Mouse (Mus musculus): ENCODE data around the gene Gm8978. TPM values are rescaled to one million over a fixed set of nuclear protein-coding genes. Genes with fewer than 3 reads are reported as not detected.
"Not testable (repeated sequence)": the region's sequence is repeated elsewhere in the genome, so short reads cannot be mapped to it uniquely, and the experiment has no call there.

Gene Gm8978
- not detected for total RNA-seq (2021)

DNA sequence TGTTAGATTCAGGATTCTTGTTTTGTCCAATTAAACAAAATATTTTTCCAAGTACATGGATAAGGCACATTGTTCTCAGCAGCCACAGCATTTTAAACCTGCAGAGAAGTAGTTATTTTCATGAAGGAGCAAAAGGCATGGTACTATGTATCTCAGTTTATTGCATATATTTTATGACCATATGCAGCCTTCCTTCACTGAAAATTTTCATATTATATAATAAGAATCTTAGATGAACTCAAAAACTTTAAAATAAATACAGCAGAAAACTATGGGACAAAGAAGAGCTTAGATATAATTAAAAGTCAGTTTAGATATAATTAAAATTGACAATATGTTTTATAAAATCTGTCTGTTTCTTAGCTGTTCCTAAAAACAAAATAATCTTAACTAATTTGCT lies at the start of gene Gm8978:
Gm8978 (minus strand) TSS at position 101 of the 400 bp plus-strand sequence.
- DNase-seq (ENCODE audit: extremely low spot score in 1 of 2, low spot score in 1 of 2) = not testable (repeated sequence)

- DNase-seq (ENCODE audit: extremely low spot score in 1 of 2, low spot score in 1 of 2) = peak; percentile 33 to 41
Measured at GRCm38 (mm10) chr19:33589626-33590302, 35.3 kb downstream of the Gm8978 start.

DNA sequence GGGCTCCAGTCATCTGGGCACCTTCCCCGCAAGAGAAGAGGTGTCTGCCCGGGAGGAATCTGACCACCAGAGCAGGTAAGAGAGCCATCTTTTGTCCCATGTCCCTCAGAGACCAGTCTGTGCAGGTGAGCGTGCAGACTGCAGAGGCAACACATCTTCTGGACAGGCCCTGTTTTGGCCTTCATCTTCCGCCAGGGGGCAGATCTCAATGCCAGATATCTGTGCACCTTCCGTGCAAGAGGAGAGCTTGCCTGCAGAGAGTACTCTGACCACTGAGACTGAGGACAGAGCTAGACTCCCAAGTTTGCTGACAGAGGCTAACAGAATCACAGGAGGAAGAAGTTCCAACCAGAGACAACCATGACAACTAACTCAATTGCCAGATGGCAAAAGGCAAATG lies 56.5 kb downstream of the Gm8978 start:
- DNase-seq (ENCODE audit: extremely low spot score in 1 of 2, low spot score in 1 of 2) = not testable (repeated sequence)

Small RNA genes within 50 kb of the gene (microRNA-seq; reads per million reads assigned to microRNA genes)
- 0 reads per million in 2 experiments for gene Gm27440

Other genes with a start within 250 kb of the Gm8978 start
- 1 to 10 TPM; 1.5 to 1.8 TPM for gene Rnls, start 233.0 kb downstream of the Gm8978 start, total RNA-seq (2021)
- gene Lipo4, start 107.5 kb downstream of the Gm8978 start, total RNA-seq (2021) = under 1 TPM; 0.12 to 0.21 TPM
- gene Lipo2, start 126.1 kb upstream of the Gm8978 start, total RNA-seq (2021) = under 1 TPM; 0.17 to 0.33 TPM
- gene Lipo3, start 136.7 kb upstream of the Gm8978 start, total RNA-seq (2021) = 1 to 10 TPM; 4.6 to 5.4 TPM
- gene Lipo1, start 162.2 kb upstream of the Gm8978 start, total RNA-seq (2021) = not detected

Measured in layer of hippocampus, postnatal 25 days (tissue).